Mouse (Mus musculus) CH12.LX (cell line): ENCODE data around the gene Mybphl.

Experiments
- CHD1 ChIP-seq: IDR thresholded peaks from 2 replicates; pipeline ENCODE4 v1.6.1; 2012; ENCODE audit warnings: low read depth, low read length, improper control_type of control experiment, inconsistent platforms
- CTCF ChIP-seq, 2 experiments: IDR thresholded peaks in 1 of 2; conservative IDR thresholded peaks in 1 of 2; 2 replicates each; pipeline ENCODE4 v1.5.1; 2011 to 2012; ENCODE audit warnings: low read depth in 2 of 2, low read length in 2 of 2, improper control_type of control experiment in 1 of 2, inconsistent platforms in 1 of 2, mild to moderate bottlenecking in 1 of 2, moderate library complexity in 1 of 2
- E2F4 ChIP-seq: IDR thresholded peaks from 2 replicates; pipeline ENCODE4 v1.6.1; 2011; ENCODE audit warnings: low read depth, low read length, improper control_type of control experiment; ENCODE audit not compliant: insufficient replicate concordance
- EP300 ChIP-seq: IDR thresholded peaks from 2 replicates; pipeline ENCODE4 v1.6.1; 2011; ENCODE audit warnings: low read length, improper control_type of control experiment
- GABPA ChIP-seq: IDR thresholded peaks from 2 replicates; pipeline ENCODE4 v1.6.1; 2012; ENCODE audit warnings: low read depth, low read length, improper control_type of control experiment, inconsistent platforms; ENCODE audit not compliant: insufficient replicate concordance
- JUND ChIP-seq: conservative IDR thresholded peaks from 2 replicates; pipeline ENCODE4 v1.6.1; 2011; ENCODE audit warnings: low read depth, low read length, improper control_type of control experiment
- MAZ ChIP-seq: IDR thresholded peaks from 2 replicates; pipeline ENCODE4 v1.6.1; 2012; ENCODE audit warnings: low read depth, mild to moderate bottlenecking, inconsistent platforms, low read length, improper control_type of control experiment, moderate library complexity
- MYC ChIP-seq: IDR thresholded peaks from 2 replicates; pipeline ENCODE4 v1.6.1; 2011; ENCODE audit warnings: low read depth, mild to moderate bottlenecking, improper control_type of control experiment, low read length
- NRF1 ChIP-seq: IDR thresholded peaks from 2 replicates; pipeline ENCODE4 v1.6.1; 2014; ENCODE audit warnings: low read depth, mild to moderate bottlenecking, inconsistent platforms, low read length, improper control_type of control experiment, moderate library complexity
- POLR2A ChIP-seq: IDR thresholded peaks from 2 replicates; pipeline ENCODE4 v1.6.1; 2011; ENCODE audit warnings: low read depth, mild to moderate bottlenecking, improper control_type of control experiment, low read length
- POLR2AphosphoS2 ChIP-seq: IDR thresholded peaks from 2 replicates; pipeline ENCODE4 v1.6.1; 2011; ENCODE audit warnings: low read depth, low read length, improper control_type of control experiment
- SMC3 ChIP-seq: IDR thresholded peaks from 2 replicates; pipeline ENCODE4 v1.6.1; 2011; ENCODE audit warnings: low read depth, low read length, improper control_type of control experiment
- ZKSCAN1 ChIP-seq: IDR thresholded peaks from 2 replicates; pipeline ENCODE4 v1.6.1; 2012; ENCODE audit warnings: low read depth, inconsistent platforms, low read length, improper control_type of control experiment, borderline replicate concordance
- ZMIZ1 ChIP-seq: IDR thresholded peaks from 2 replicates; pipeline ENCODE4 v1.6.1; 2012; ENCODE audit warnings: low read depth, mild to moderate bottlenecking, inconsistent platforms, low read length, improper control_type of control experiment

- TF ChIP-seq CTCF (conservative IDR thresholded peaks at IDR 0.05 in 1 of 2, IDR thresholded peaks at IDR 0.05 in 1 of 2; ENCODE audit: low read depth in 2 of 2, low read length in 2 of 2) (no peak), POLR2AphosphoS2 (no peak), E2F4 (no peak), ZMIZ1 (no peak), JUND (no peak), ZKSCAN1 (no peak), MYC (no peak), SMC3 (no peak), EP300 (no peak), POLR2A (no peak), MAZ (no peak), CHD1 (no peak), NRF1 (no peak), GABPA (no peak)
Measured at GRCm38 (mm10) chr3:108398281-108398680, 33.6 kb downstream of the Mybphl start.
